Mouse (Mus musculus): ENCODE measurements at regions not wholly inside any gene's neighbourhood (a gene's known extent, or its start where the extent isn't known, plus 50 kb on each side); places are given as distances from the start of the nearest gene placed in this dataset.
A peak's percentile ranks its signal among the peaks of the same experiment; 100 is the strongest.

DNA sequence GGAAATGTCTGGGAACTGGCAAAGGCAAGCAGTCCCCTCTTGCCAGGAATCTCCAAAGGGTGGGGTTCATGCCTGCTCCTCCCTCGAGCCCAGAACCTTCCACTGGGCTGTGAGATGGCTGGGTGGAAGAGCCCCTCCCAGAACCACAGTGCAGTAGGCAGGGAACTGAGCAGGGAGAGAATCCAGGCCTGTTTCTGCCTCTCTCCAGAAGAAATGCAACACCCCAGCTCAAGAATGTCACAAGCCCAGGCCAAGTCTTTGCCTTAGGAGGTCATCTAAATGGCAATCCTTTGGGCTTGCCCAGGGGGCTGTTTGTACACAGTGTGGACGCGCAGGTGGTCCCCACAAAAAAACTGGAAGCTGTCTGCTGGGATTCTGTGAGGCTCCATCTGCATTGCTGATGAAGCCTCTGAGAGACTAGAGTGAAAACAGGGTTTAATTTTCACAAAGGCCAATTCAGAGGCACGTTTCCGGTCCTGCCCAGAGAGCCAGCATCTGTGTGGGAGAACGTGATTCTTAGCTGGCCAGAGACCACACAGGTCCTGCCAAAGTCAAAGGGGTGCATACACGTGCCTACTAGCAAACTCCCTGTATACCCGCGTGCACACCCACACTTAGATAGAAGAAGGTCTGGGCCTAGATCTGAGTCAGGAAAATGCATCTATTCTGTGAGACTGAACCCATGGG, 129.0 kb downstream of the Hmg20a start:
- no peak for DNase-seq (ENCODE audit: low spot score)

DNA sequence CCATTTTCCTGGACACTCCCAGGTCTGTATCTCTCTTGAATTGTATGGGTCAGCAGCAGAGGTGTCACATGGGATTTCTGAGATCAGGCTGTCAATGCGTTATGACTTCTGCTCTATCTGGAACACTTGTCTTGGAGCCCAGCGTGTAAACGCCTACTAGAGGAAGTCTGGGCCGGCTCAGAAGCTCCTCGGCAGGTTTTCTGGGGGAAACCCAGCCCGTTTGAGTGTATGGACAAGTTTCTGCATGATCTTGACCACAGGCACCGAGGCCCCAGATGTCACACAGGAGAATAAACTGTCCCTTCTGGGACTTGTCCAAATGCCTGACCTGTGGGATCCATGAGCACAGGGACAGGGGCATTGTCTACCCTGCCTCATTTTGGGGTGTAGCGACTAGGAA, 131.4 kb downstream of the Hmg20a start:
- DNase-seq (ENCODE audit: low spot score): no peak

DNA sequence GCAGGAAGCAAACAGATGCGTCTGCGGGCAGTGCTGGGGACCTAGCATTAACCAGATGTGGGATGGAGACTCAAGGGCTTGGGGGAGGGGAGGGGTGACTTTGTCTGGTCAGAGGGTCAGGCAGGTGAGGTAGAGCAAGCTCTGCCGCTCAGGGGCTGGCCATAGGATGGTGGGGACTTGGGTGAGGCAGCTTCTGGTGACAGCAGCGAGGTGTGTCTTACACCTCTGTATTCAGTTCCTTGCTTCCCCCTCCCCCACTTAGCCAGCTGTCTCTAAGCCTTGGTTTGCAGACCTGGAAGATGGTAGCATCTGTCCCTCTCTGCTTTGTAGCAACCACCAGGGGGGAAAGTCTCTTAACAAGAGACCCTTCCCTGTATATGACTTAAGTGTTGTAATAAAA, 131.8 kb downstream of the Hmg20a start:
- DNase-seq (ENCODE audit: low spot score): no peak

DNA sequence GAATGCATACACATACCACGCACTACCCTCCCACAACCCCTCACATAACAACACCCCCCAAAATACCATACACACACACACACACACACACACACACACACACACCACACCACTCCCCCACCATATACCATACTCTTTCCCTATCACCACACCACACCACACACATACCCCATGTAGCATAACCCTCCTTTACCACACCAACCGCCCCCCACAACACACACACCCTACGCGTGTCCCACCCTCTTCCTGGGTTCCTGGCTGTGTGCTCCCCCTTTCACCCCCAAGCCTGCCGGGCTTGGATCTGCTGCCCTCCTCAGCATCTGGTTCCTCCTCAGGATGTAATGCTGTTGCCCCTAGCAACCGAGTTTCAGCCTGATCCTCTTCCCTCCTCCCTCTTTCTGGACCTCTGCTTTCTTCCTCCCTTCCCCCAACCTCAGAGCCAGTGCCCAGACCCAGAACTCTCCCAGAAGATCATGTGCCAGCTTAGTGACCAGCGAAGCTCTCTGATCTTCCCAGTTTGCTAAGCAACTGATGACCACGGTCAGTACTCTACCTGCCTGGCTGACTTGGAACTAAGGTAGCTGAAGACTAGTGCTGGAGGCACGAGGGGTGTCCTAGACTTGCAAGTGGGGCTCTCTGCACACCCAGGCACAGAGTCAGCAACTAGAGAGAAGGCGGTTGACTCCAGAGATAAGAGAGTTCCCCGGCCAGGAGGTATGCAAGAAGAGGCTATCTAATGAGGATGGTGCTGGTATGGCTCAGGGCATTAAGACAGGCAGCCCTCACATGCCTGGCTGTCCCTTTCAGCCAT, 133.2 kb downstream of the Hmg20a start:
- DNase-seq (ENCODE audit: low spot score): no peak

DNA sequence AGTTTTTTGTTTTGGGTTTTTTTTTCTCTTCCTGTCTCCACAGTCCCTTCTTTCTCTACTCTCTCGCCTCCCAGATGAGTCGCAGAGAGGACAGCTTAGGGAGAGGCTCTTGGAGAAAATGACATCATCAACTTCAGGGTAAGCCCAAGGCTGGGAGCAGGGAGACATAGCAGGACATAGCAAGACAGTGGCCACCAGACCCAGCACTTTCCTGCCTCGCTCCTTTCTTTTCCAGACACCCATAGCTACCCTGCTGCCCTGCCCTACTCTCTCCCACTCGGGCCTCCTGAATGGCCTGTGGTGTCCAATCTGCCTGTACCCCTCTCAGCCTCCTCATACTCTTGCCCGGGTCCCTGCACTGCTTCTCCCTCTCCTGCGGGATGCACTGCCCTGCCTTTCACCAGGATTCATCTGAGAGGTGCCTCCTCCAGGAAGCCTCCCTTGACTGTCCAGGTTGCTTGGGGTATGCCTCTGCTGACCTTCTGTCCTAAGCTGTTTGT, 133.8 kb downstream of the Hmg20a start:
- no peak for DNase-seq (ENCODE audit: low spot score)

DNA sequence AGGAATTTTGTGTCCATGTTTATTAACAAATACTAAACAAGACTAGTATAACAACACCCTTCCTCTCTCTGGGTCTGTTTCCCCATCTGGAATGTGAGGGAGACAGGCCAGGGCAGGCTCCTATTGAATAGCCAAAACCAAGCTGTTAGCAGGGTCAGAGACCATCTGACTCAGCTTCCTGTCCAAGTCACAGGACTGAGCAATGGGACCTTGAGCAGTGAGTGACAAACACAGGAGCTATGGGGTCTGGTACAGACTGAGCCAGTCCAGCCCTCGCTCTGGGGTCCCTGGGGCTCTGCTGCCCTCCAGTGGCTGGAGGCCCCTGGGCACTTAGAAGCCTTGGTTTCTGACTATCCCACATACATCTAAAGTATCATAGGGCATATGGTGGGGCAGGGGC, 134.4 kb downstream of the Hmg20a start:
- peak; percentile 18 for DNase-seq (ENCODE audit: low spot score)

DNA sequence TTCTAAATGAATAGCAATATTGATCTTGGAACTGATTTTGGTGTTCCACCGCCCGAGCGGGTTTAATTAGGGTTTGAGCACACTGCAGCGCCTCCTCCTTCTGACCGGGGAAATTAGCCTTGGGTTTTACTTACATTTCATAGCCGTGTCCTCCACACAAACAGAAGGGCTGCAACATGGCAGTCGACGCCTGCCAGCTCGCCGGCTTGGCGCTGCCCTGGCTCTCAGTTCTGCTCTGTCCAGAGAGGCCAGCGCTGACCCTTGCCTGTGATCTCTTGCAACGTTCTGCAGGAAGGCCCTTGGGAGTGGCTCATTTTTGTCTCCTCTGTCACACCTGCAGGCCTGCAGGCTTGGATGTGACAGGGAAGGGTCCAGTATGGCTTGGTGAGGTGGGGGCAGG, 135.2 kb downstream of the Hmg20a start:
- no peak for DNase-seq (ENCODE audit: low spot score)

DNA sequence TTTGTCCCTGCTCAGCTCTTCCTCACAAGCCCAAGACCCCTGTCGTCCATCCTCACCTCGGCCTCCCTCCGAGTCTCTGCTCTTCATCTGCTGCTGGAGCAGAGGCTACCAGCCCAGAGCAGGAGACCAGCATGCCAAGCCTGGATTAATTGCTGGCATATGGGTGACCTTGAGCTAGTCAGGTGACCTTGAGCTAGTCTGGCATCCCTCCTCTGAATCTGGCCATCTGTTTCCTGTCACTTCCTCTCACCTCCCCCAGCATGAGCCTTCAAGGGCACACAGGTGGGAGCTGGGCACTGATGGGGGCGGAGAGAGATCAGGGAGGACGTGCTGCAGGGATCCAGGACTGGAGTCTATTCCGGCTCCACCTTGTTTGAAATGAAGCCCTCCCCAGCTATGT, 135.7 kb downstream of the Hmg20a start:
- no peak for DNase-seq (ENCODE audit: low spot score)

DNA sequence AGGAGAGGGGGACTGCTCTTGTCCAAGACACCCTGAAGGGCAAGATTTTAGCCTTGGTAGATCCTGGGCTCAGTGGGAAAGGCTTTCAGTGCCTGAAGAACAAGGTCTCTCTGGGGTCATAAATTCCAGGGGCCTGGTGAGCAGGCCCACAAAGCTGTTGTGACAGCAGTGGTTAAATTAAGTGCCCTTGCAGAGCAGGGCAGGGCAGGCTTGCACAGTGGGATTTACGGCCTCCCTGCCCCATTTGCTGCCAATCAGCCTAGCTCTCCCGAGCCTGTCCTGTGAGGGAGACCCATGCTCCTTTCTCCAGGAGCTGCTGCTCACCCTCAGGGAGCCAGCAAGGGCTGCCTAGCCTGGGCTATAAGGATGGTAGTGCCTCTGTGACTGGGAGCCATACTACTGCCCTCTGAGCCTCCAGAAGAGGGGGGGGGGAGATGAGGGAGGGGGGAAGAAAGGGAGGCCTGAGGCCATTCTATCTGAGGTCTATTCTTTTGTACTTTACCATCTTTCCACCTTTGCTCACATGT, 141.3 kb downstream of the Hmg20a start:
- no peak for DNase-seq (ENCODE audit: low spot score)

DNA sequence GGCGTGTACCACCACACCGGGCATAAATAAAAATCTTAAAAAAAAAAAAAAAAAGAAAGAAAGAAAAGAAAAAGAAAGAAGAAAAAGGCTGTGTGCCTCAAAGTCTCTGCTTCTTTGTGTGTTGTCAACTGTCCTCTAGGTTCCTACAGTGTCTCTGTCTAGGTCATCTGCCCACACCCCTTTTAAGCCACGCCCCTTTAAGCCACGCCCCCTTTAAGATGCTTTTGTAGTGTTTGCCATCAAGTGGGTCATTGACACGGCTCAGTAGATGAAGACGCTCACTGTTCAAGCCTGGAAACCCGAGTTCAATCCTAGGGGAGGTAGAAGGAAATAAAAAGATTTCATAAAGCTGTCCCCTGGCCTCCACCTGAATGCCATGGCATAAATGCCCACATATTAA, 144.0 kb downstream of the Hmg20a start:
- peak; percentile 18 for DNase-seq (ENCODE audit: low spot score)

DNA sequence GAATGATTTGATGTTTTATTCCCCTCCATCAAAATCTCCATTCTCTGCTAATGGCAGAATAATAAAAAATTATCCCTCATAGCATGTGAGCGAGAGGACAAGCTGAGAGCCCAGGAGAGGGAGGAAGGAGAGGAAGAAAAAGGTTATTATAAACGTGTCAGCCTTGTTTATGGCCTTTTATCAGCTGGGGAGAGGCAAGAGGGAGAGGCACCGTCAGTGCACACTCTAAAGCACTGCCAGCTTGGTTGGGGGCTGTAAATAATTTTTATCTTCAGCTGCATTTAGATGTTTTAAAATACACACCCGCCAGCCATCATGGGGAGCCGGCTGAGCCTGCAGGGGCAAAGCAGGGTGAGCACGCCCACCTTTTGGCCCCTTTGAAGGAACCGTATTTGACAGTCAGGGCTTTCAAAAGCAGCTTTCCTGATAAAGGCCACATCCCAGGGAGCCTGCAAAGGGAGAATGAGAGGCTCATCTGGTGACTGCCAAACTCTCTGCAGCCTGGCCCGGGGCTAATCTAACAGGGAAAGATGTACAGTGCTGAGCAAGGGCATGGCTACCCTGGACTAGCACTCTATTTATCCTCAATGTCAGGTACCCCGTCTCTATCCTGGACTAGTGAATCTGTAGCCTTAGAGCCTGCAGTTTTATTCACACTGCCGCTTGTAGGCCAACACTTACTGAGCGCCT, 145.8 kb downstream of the Hmg20a start:
- no peak for DNase-seq (ENCODE audit: low spot score)
